Mouse (Mus musculus) heart, embryonic 10.5 days (tissue): Measurements from ENCODE around the gene Itih5. TPM values are rescaled to one million over a fixed set of nuclear protein-coding genes. Genes with fewer than 3 reads are reported as not detected.

Experiments used
- DNase-seq: peaks from one replicate; pipeline ENCODE4 v3.0.0-alpha.2; 2017; ENCODE audit warnings: low spot score
- H3K27ac ChIP-seq: fragments of 300-500 bp; sonication (generic); 2 replicates; pipeline ENCODE4 v1.5.1; 2016; ENCODE audit warnings: mild to moderate bottlenecking
- H3K27me3 ChIP-seq: fragments of 300-500 bp; sonication (generic); 2 replicates; pipeline ENCODE4 v1.6.1; 2016; ENCODE audit warnings: mild to moderate bottlenecking; ENCODE audit not compliant: poor library complexity, insufficient read depth, severe bottlenecking
- H3K36me3 ChIP-seq: fragments of 300-500 bp; sonication (generic); 2 replicates; pipeline ENCODE4 v1.6.1; 2016; ENCODE audit warnings: mild to moderate bottlenecking, moderate library complexity
- H3K4me1 ChIP-seq: fragments of 300-500 bp; sonication (generic); 2 replicates; pipeline ENCODE4 v1.6.1; 2016; ENCODE audit warnings: mild to moderate bottlenecking
- H3K4me3 ChIP-seq: fragments of 300-500 bp; sonication (generic); 2 replicates; pipeline ENCODE4 v1.5.1; 2016; ENCODE audit warnings: mild to moderate bottlenecking, moderate library complexity
- H3K9me3 ChIP-seq: fragments of 300-500 bp; sonication (generic); 2 replicates; pipeline ENCODE4 v1.6.1; 2016; ENCODE audit warnings: mild to moderate bottlenecking, moderate library complexity
- WGBS: fragments of 180-500 bp; shearing (Covaris S2); methylation state at CpG from one replicate; pipeline ENCODE4 v1.1.7; 2016; 5-methylcytosine and 5-hydroxymethylcytosine counted together
- polyA plus RNA-seq: library from polyadenylated mRNA; unstranded; fragments of >200 nt; fragmentation: Nextera tagmentation; extraction: Ambion mirVana; gene quantifications from 2 replicates; pipeline ENCODE4 v1.2.1, GENCODE M21; 2016

Itih5 gene
- polyA plus RNA-seq, 1 experiment from 2014 or later: 4.7 TPM

- 8% methylated on average over 10 of the region's 10 CpGs for WGBS
- Histone ChIP-seq H3K9me3 (no peaks in the 10 kb centered on the region), H3K4me3 (no peak overlapping the region), H3K27ac (peak overlapping the region; percentile 44; the same call in 1 of the 2 replicates), H3K4me1 (no peaks in the 10 kb centered on the region), H3K27me3 (peaks cover 26% of the 10 kb centered on the region), H3K36me3 (no peaks in the 10 kb centered on the region)
- DNase-seq: no peak
These were observed 131.4 kb downstream of the Itih5 start for GRCm38 (mm10) chr2:10284636-10285270.

GRCm38 (mm10) chr2:10285975-10286374 lies 132.6 kb downstream of the Itih5 start:
- Histone ChIP-seq H3K9me3 (no peaks in the 10 kb centered on the region), H3K4me1 (no peaks in the 10 kb centered on the region), H3K27ac (no peak overlapping the region), H3K36me3 (no peaks in the 10 kb centered on the region), H3K27me3 (peaks cover 32% of the 10 kb centered on the region), H3K4me3 (no peak overlapping the region)
- 32% methylated on average over 13 of the region's 13 CpGs for WGBS
- DNase-seq: no peak

DNA sequence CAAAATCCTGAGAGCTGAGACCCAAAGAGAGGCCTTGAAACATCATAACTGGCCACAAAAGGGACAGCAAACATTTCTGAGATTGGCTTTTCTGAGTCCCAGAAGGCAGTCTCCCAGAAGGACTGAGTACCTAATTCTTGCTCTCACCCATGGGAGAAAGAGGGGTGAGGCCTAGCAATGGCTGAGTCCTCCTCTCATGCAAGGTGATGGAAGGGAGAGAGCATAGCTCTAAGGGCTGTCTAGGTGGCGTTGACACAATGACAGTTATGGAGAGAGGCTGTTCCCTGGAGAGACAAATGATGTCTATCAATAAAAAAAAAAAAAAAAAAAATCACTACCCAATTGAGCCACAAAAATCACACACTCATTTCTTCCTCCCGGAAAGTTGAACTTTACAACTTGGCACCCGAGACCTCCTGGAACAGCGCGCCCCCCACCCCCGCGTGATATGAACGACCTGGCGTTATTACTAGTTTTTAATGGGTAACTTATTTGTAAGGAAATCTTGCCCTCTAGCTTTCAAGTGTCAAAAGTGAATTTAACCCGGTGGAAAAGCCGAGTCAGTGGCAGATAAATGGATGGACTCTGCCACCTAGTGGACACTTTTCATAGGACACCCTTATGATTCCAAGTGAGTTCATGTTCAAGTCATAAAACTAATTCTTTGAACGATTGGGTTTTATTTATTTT lies 134.9 kb downstream of the Itih5 start:
- peaks cover 25% of the 10 kb centered on the region for H3K27me3 ChIP-seq
- H3K9me3 ChIP-seq: no peaks in the 10 kb centered on the region
- no peak overlapping the region for H3K4me3 ChIP-seq
- 16% methylated on average over 12 of the region's 12 CpGs for WGBS
- no peaks in the 10 kb centered on the region for H3K4me1 ChIP-seq
- DNase-seq: no peak
- no peaks in the 10 kb centered on the region for H3K36me3 ChIP-seq
- H3K27ac ChIP-seq: no peak overlapping the region

GRCm38 (mm10) chr2:10288881-10289280 lies 135.5 kb downstream of the Itih5 start:
- WGBS: 0% methylated on average over 1 of the region's 1 CpGs
- Histone ChIP-seq H3K27ac (no peak overlapping the region), H3K4me1 (no peaks in the 10 kb centered on the region), H3K27me3 (peaks cover 19% of the 10 kb centered on the region), H3K36me3 (no peaks in the 10 kb centered on the region), H3K9me3 (no peaks in the 10 kb centered on the region), H3K4me3 (no peak overlapping the region)
- DNase-seq: no peak

- Histone ChIP-seq H3K36me3 (no peaks in the 10 kb centered on the region), H3K27me3 (peaks cover 18% of the 10 kb centered on the region), H3K4me3 (no peak overlapping the region), H3K9me3 (no peaks in the 10 kb centered on the region), H3K4me1 (no peaks in the 10 kb centered on the region), H3K27ac (no peak overlapping the region)
- 77% methylated on average over 7 of the region's 7 CpGs for WGBS
- no peak for DNase-seq
These were observed 136.7 kb downstream of the Itih5 start for GRCm38 (mm10) chr2:10290115-10290514.

- Histone ChIP-seq H3K36me3 (no peaks in the 10 kb centered on the region), H3K4me1 (peaks cover 5% of the 10 kb centered on the region; the same call in 1 of the 2 replicates), H3K4me3 (no peak overlapping the region), H3K9me3 (no peaks in the 10 kb centered on the region), H3K27ac (no peak overlapping the region), H3K27me3 (peaks cover 8% of the 10 kb centered on the region)
- no peak for DNase-seq
- 59% methylated on average over 10 of the region's 10 CpGs for WGBS
These were observed 140.3 kb downstream of the Itih5 start for GRCm38 (mm10) chr2:10293556-10294206.

DNA sequence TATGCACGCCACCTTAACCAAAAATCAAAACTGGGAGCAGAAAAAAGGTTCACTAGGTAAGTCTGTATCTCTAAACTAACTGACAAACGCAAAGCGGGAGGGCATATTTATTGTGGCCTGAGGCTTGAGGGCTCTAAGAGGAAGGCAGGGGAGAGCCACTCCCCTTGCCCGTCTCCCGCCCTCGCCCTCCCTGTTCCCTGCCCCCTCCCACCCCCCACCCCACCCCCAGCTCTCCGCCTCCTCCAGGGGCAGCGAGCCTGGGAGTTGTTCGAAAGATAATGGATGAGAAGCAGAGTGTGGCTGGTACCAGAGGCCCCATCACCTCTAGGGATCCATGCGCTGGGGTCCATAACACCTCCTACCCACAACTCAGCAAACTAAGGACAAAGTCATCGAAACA lies 142.5 kb downstream of the Itih5 start:
- WGBS: 7% methylated on average over 11 of the region's 11 CpGs
- no peak for DNase-seq

GRCm38 (mm10) chr2:10300244-10300643 lies 146.9 kb downstream of the Itih5 start:
- Histone ChIP-seq H3K27ac (no peak overlapping the region), H3K27me3 (no peaks in the 10 kb centered on the region), H3K4me3 (no peak overlapping the region), H3K4me1 (peaks cover 10% of the 10 kb centered on the region; the same call in 1 of the 2 replicates), H3K36me3 (no peaks in the 10 kb centered on the region), H3K9me3 (no peaks in the 10 kb centered on the region)
- 53% methylated on average over 7 of the region's 7 CpGs for WGBS
- no peak for DNase-seq

More for the DNA sequence above, 142.5 kb downstream of the Itih5 start:
- Histone ChIP-seq H3K9me3 (no peaks in the 10 kb centered on the region), H3K27me3 (peaks cover 3% of the 10 kb centered on the region), H3K4me3 (peak overlapping the region; percentile 29; the same call in 1 of the 2 replicates), H3K27ac (no peak overlapping the region), H3K4me1 (peaks cover 8% of the 10 kb centered on the region; the same call in 1 of the 2 replicates), H3K36me3 (no peaks in the 10 kb centered on the region)

DNA sequence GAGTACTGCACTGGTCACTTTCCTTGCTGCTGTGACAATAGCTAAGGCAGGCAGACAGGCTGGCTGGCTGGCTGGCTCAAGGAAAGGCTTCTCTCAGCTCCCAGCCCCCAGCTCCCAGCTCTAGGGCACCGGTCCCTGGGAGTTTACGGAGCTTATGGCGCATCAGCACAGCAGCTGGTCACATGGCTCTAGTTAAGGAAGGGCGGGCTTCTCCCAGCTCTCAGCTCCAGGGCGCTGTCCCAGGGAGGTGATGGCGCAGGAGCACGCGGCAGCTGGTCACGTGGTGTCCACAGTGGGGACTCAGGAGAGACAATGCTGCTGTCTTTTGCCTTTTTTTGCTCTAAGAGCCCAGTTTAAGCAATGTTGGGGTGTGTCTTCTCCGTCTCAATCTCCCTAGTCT lies 147.4 kb downstream of the Itih5 start:
- H3K27ac ChIP-seq: peak overlapping the region; percentile 64
- no peaks in the 10 kb centered on the region for H3K36me3 ChIP-seq
- DNase-seq: no peak
- no peaks in the 10 kb centered on the region for H3K27me3 ChIP-seq
- no peaks in the 10 kb centered on the region for H3K9me3 ChIP-seq
- H3K4me1 ChIP-seq: peaks cover 10% of the 10 kb centered on the region; the same call in 1 of the 2 replicates
- peak overlapping the region; percentile 39 for H3K4me3 ChIP-seq
- 40% methylated on average over 10 of the region's 10 CpGs for WGBS

- WGBS: 30% methylated on average over 3 of the region's 3 CpGs
- Histone ChIP-seq H3K9me3 (no peaks in the 10 kb centered on the region), H3K4me3 (no peak overlapping the region), H3K27me3 (no peaks in the 10 kb centered on the region), H3K36me3 (no peaks in the 10 kb centered on the region), H3K27ac (0 out of 2 replicates have a peak overlapping the region, but pooled peaks have one; percentile 10), H3K4me1 (0 out of 2 replicates have a peak, but pooled peaks cover 6% of the 10 kb centered on the region)
- DNase-seq: no peak
These were observed 148.0 kb downstream of the Itih5 start for GRCm38 (mm10) chr2:10301391-10301790.

DNA sequence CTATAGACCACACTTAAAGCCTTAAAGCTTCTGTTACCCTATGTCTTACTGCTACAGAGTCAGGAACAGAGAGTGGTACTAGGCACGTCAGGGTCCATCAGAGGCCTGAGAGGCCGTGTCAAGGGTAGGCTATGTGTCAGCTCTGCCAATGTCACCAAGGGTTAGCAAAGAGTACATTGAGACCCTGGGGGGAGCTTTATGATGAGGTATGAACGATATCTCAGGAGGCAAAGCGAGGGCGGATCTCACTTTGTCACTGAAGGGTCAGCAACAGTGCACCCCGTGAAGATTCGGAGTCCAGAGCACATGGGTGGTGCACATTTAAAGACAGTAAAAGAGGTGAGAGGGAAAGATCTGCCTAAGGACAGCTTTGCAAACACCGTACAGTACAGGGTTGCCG lies 148.6 kb downstream of the Itih5 start:
- H3K4me1 ChIP-seq: 0 out of 2 replicates have a peak, but pooled peaks cover 6% of the 10 kb centered on the region
- H3K4me3 ChIP-seq: no peak overlapping the region
- H3K27me3 ChIP-seq: no peaks in the 10 kb centered on the region
- DNase-seq: no peak
- no peaks in the 10 kb centered on the region for H3K9me3 ChIP-seq
- 89% methylated on average over 9 of the region's 9 CpGs for WGBS
- 0 out of 2 replicates have a peak overlapping the region, but pooled peaks have one; percentile 10 for H3K27ac ChIP-seq
- H3K36me3 ChIP-seq: no peaks in the 10 kb centered on the region

DNA sequence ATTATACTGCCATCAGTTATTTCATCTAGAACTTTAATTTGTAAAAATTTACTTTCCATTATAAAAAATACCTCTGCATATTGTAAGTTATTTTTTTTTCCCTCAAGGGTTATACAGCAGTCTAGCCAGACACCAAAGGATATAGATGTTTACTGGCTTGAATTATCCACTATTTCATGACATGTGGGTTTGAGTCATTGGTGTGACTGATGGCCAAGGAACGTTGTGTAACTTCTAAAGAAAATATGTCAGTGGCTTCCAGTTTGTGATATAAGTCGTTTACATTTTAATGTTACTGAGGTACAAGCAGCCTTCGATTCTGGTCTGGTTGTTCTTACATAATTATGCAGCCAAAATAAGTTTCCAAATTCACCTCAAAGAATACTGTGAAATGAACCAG lies 151.5 kb downstream of the Itih5 start:
- Histone ChIP-seq H3K27ac (no peak overlapping the region), H3K4me3 (no peak overlapping the region), H3K36me3 (no peaks in the 10 kb centered on the region), H3K27me3 (no peaks in the 10 kb centered on the region), H3K9me3 (no peaks in the 10 kb centered on the region), H3K4me1 (0 out of 2 replicates have a peak, but pooled peaks cover 6% of the 10 kb centered on the region)
- DNase-seq: no peak
- WGBS: 74% methylated on average over 3 of the region's 3 CpGs
